Mouse (Mus musculus) embryonic facial prominence, embryonic 10.5 days (tissue): ENCODE data around the gene Crebl2. TPM values are rescaled to one million over a fixed set of nuclear protein-coding genes. Genes with fewer than 3 reads are reported as not detected.
A peak's percentile ranks its signal among the peaks of the same experiment; 100 is the strongest.

Experiments used
- DNase-seq: peaks from one replicate; pipeline ENCODE4 v3.0.0-alpha.2; 2017; ENCODE audit warnings: low spot score
- H3K27ac ChIP-seq: fragments of 300-500 bp; sonication (generic); replicated peaks from 2 replicates; pipeline ENCODE4 v1.5.1; 2016; ENCODE audit warnings: mild to moderate bottlenecking
- H3K27me3 ChIP-seq: fragments of 300-500 bp; sonication (generic); replicated peaks from 2 replicates; pipeline ENCODE4 v1.6.1; 2016; ENCODE audit warnings: low read depth, mild to moderate bottlenecking; ENCODE audit not compliant: poor library complexity, severe bottlenecking
- H3K36me3 ChIP-seq: fragments of 300-500 bp; sonication (generic); replicated peaks from 2 replicates; pipeline ENCODE4 v1.6.1; 2016; ENCODE audit warnings: mild to moderate bottlenecking, moderate library complexity
- H3K4me1 ChIP-seq: fragments of 300-500 bp; sonication (generic); 2 replicates; pipeline ENCODE4 v1.6.1; 2016
- H3K4me3 ChIP-seq: fragments of 300-500 bp; sonication (generic); 2 replicates; pipeline ENCODE4 v1.5.1; 2016; ENCODE audit warnings: mild to moderate bottlenecking, moderate library complexity
- H3K9me3 ChIP-seq: fragments of 300-500 bp; sonication (generic); 2 replicates; pipeline ENCODE4 v1.6.1; 2016; ENCODE audit warnings: mild to moderate bottlenecking
- WGBS: fragments of 180-500 bp; shearing (Covaris S2); methylation state at CpG from one replicate; pipeline ENCODE4 v1.1.7; 2016; 5-methylcytosine and 5-hydroxymethylcytosine counted together
- polyA plus RNA-seq: library from polyadenylated mRNA; unstranded; fragments of >200 nt; fragmentation: Nextera tagmentation; extraction: Ambion mirVana; gene quantifications from 2 replicates; pipeline ENCODE4 v1.2.1, GENCODE M21; 2016

Gene Crebl2
- polyA plus RNA-seq = 1.2 TPM in 2 replicates

GRCm38 (mm10) chr6:134829786-134830700, at the start of gene Crebl2:
TSS of gene Crebl2 (plus strand) at chr6:134830154.
- H3K27me3 ChIP-seq = peaks cover 6% of the 10 kb centered on the region; the same call in 1 of the 2 replicates
- WGBS = under 1% methylated on average over 57 of the region's 58 CpGs
- peak; percentile 99 for DNase-seq
- H3K4me3 ChIP-seq = peak within 1 kb of the TSS; percentile 75
- peaks cover 14% of the 10 kb centered on the region for H3K4me1 ChIP-seq
- H3K27ac ChIP-seq = peak within 1 kb of the TSS; percentile 87
- H3K9me3 ChIP-seq = no peaks in the 10 kb centered on the region
- no peaks in the 10 kb centered on the region for H3K36me3 ChIP-seq

GRCm38 (mm10) chr6:134781494-134781913, 48.5 kb upstream of the Crebl2 start:
- H3K4me1 ChIP-seq = no peaks in the 10 kb centered on the region
- WGBS = 86% methylated on average over 7 of the region's 7 CpGs
- DNase-seq = no peak

GRCm38 (mm10) chr6:134782900-134783299, 47.1 kb upstream of the Crebl2 start:
- Histone ChIP-seq H3K27ac (no peak overlapping the region), H3K27me3 (no peaks in the 10 kb centered on the region), H3K36me3 (0 out of 2 replicates have a peak, but pooled peaks cover 3% of the 10 kb centered on the region), H3K4me1 (no peaks in the 10 kb centered on the region), H3K4me3 (no peak overlapping the region), H3K9me3 (no peaks in the 10 kb centered on the region)
- 90% methylated on average over 7 of the region's 7 CpGs for WGBS
- no peak for DNase-seq

More at GRCm38 (mm10) chr6:134781494-134781913, 48.5 kb upstream of the Crebl2 start:
- Histone ChIP-seq H3K27me3 (no peaks in the 10 kb centered on the region), H3K4me3 (no peak overlapping the region), H3K9me3 (no peaks in the 10 kb centered on the region), H3K36me3 (0 out of 2 replicates have a peak, but pooled peaks cover 3% of the 10 kb centered on the region), H3K27ac (no peak overlapping the region)

GRCm38 (mm10) chr6:134786426-134786825, 43.5 kb upstream of the Crebl2 start:
- 0 out of 2 replicates have a peak, but pooled peaks cover 3% of the 10 kb centered on the region for H3K36me3 ChIP-seq
- WGBS = 82% methylated on average over 3 of the region's 3 CpGs
- no peak for DNase-seq
- H3K27ac ChIP-seq = no peak overlapping the region
- peaks cover 18% of the 10 kb centered on the region for H3K4me1 ChIP-seq
- no peaks in the 10 kb centered on the region for H3K27me3 ChIP-seq
- no peak overlapping the region for H3K4me3 ChIP-seq
- H3K9me3 ChIP-seq = no peaks in the 10 kb centered on the region

GRCm38 (mm10) chr6:134789100-134789499, 40.9 kb upstream of the Crebl2 start:
- Histone ChIP-seq H3K27me3 (peaks cover 10% of the 10 kb centered on the region), H3K4me3 (no peak overlapping the region), H3K9me3 (no peaks in the 10 kb centered on the region), H3K36me3 (no peaks in the 10 kb centered on the region), H3K4me1 (peaks cover 29% of the 10 kb centered on the region), H3K27ac (no peak overlapping the region)
- no peak for DNase-seq
- 83% methylated on average over 6 of the region's 6 CpGs for WGBS

GRCm38 (mm10) chr6:134791251-134792118, 38.5 kb upstream of the Crebl2 start:
- Histone ChIP-seq H3K4me1 (peaks cover 29% of the 10 kb centered on the region), H3K27ac (peak overlapping the region; percentile 95), H3K27me3 (peaks cover 12% of the 10 kb centered on the region), H3K4me3 (peak overlapping the region; percentile 74), H3K9me3 (no peaks in the 10 kb centered on the region), H3K36me3 (no peaks in the 10 kb centered on the region)
- WGBS = 3% methylated on average over 46 of the region's 46 CpGs
- DNase-seq = peak; percentile 24

- peaks cover 12% of the 10 kb centered on the region for H3K27me3 ChIP-seq
- H3K36me3 ChIP-seq = no peaks in the 10 kb centered on the region
- peak within 1 kb of the TSS; percentile 95 for H3K27ac ChIP-seq
- H3K4me3 ChIP-seq = peak within 1 kb of the TSS; percentile 74
- WGBS = 1% methylated on average over 108 of the region's 108 CpGs
- peak; percentile 92 for DNase-seq
- H3K9me3 ChIP-seq = no peaks in the 10 kb centered on the region
- H3K4me1 ChIP-seq = peaks cover 29% of the 10 kb centered on the region
These were observed 37.6 kb upstream of the Crebl2 start, which contains the start of gene Dusp16 for GRCm38 (mm10) chr6:134792141-134793045. TSS of gene Dusp16 (minus strand) at chr6:134792625.

- H3K27ac ChIP-seq = peak overlapping the region; percentile 95
- H3K27me3 ChIP-seq = peaks cover 12% of the 10 kb centered on the region
- H3K4me3 ChIP-seq = peak overlapping the region; percentile 74
- H3K36me3 ChIP-seq = no peaks in the 10 kb centered on the region
- peaks cover 29% of the 10 kb centered on the region for H3K4me1 ChIP-seq
- 37% methylated on average over 21 of the region's 21 CpGs for WGBS
- no peaks in the 10 kb centered on the region for H3K9me3 ChIP-seq
- DNase-seq = no peak
These were observed 36.7 kb upstream of the Crebl2 start for GRCm38 (mm10) chr6:134793046-134793806.

GRCm38 (mm10) chr6:134793911-134794520, 35.9 kb upstream of the Crebl2 start:
- peak; percentile 89 for DNase-seq

GRCm38 (mm10) chr6:134796297-134796696, 33.7 kb upstream of the Crebl2 start:
- Histone ChIP-seq H3K9me3 (no peaks in the 10 kb centered on the region), H3K36me3 (no peaks in the 10 kb centered on the region), H3K27me3 (peaks cover 12% of the 10 kb centered on the region), H3K4me3 (no peak overlapping the region), H3K4me1 (peaks cover 14% of the 10 kb centered on the region; the same call in 1 of the 2 replicates), H3K27ac (no peak overlapping the region)
- no peak for DNase-seq
- 92% methylated on average over 10 of the region's 10 CpGs for WGBS

More at GRCm38 (mm10) chr6:134793911-134794520, 35.9 kb upstream of the Crebl2 start:
- Histone ChIP-seq H3K27ac (no peak overlapping the region), H3K9me3 (no peaks in the 10 kb centered on the region), H3K4me1 (peaks cover 28% of the 10 kb centered on the region), H3K27me3 (peaks cover 12% of the 10 kb centered on the region), H3K4me3 (peak overlapping the region; percentile 37), H3K36me3 (no peaks in the 10 kb centered on the region)
- WGBS = 11% methylated on average over 21 of the region's 21 CpGs
